Mouse (Mus musculus) heart, adult 2 months (tissue): ENCODE measurements at regions not wholly inside any gene's neighbourhood (a gene's known extent, or its start where the extent isn't known, plus 50 kb on each side); places are given as distances from the start of the nearest gene placed in this dataset.

Source experiments
- EP300 ChIP-seq: fragments of 200-500 bp; IDR thresholded peaks from 2 replicates; pipeline ENCODE4 v1.6.1; 2011; ENCODE audit warnings: low read depth, low read length, control low read depth; ENCODE audit not compliant: insufficient read depth
- POLR2A ChIP-seq: fragments of 200-500 bp; IDR thresholded peaks from 2 replicates; pipeline ENCODE4 v1.6.1; 2011; ENCODE audit warnings: mild to moderate bottlenecking, low read depth, low read length, control low read depth; ENCODE audit not compliant: insufficient read depth

GRCm38 (mm10) chr1:186317285-186317684, 200.2 kb upstream of the Lyplal1 start:
- TF ChIP-seq POLR2A, result no peak
- no peak for TF ChIP-seq EP300
